Mouse (Mus musculus) megakaryocyte, adult 5-6 weeks (primary cell): Measurements from ENCODE around the gene Wdr46. TPM values are rescaled to one million over a fixed set of nuclear protein-coding genes. Genes with fewer than 3 reads are reported as not detected.

Experiments used
- ATAC-seq: 2 replicates; pipeline ENCODE4 v1.8.0; 2016; ENCODE audit warnings: mild to moderate bottlenecking, inconsistent platforms; ENCODE audit not compliant: poor library complexity, severe bottlenecking
- total RNA-seq, 2 experiments: library from RNA; stranded (forward) in 1 of 2; stranded (reverse) in 1 of 2; fragments of 153-499, 151-499 nt in 1 of 2; fragments of 221-1000, 200-1000 nt in 1 of 2; gene quantifications; 2 replicates each; pipeline versions ENCODE4 v1.2.3 to v1.2.4; 2015 to 2017

Gene Wdr46
- total RNA-seq, 2 experiments from 2014 or later: 12.4 to 23.7 TPM

DNA sequence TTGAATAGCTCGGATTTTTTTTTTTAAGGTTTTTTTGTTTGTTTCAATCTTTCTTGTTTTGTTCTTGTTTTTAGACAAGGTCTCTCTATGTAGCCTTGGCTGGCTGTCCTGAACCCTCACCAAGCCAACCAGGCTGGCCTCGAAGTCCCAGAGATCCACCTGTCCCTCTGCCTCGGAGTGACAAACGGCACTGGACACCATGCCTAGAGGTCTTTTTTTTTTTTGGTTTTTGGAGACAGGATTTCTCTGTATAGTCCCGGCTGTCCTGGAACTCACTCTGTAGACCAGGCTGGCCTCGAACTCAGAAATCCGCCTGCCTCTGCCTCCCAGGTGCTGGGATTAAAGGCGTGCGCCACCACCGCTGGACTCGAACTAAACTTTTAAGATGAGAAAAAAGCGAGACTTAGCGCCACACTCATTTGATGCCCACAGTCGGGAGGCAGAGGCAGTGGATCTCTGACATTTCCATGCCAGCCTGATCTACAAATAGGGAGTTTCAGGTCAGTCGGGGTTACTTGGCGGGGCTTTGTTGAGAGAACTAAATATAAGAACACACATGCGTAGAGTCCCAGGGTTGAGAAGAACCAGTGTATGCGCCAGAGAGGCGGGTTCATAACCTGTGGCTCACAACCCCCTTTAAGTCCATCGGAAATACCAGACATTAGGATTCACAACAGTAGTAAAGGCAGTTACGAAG, 12.1 kb upstream of the Wdr46 start:
- ATAC-seq: no peak

DNA sequence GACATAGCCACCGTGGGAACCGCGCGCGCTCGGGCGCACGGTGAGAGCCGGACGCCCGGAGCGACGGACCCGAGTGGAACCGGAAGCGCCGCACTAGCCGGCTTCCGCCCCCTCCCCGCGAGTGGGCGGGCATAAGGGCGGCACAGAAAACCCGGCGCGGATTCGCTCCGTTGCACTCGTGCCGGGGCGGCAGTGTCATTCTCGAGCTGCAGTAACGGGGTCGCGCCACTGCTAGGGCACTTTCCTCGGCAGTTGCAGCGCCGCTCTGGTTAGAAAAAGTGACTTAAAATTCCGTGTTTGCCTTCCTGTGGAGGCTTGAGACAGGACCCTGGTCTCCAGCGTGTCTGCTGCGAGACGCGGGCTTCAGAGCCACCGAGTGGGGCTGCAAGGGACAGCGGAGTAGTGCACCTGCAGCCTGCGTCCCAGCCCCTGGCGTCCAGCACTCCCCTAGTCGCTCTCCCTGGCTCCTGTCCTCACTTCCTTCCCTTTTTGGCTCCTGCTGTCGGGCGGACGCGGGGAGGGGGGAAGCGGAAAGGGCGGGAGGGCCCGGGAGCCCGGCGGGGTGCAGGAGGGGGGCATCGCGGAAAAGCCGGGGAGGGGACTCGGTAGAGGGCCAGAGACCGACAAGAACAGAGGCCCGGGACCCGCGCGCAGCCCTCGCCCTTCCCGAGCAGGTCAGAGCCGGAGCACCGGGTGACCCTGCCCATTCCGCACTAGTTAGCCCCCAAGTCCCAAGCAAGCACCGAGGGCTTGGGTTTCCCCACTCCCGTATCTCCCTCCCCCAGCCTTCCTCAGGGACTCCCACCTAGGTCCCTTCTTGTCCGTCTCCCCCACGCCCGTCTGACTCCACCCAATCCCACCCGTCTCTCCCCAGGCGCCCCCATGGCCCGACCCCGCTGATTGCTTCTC, 10.8 kb upstream of the Wdr46 start, which contains the start of gene Rgl2:
Gene Rgl2, plus strand, starts transcription at position 173 of the 909 bp plus-strand sequence.
- peak; percentile 84 for ATAC-seq

- peak; percentile 30 for ATAC-seq
Measured at GRCm38 (mm10) chr17:33930280-33931158, 9.9 kb upstream of the Wdr46 start.

- ATAC-seq: 0 out of 2 replicates have a peak, but pooled peaks have one; percentile 3
Measured at GRCm38 (mm10) chr17:33931159-33931866, 9.1 kb upstream of the Wdr46 start.

GRCm38 (mm10) chr17:33931947-33932346, 8.5 kb upstream of the Wdr46 start:
- no peak for ATAC-seq

- no peak for ATAC-seq
Measured at GRCm38 (mm10) chr17:33932448-33932847, 8.0 kb upstream of the Wdr46 start.

DNA sequence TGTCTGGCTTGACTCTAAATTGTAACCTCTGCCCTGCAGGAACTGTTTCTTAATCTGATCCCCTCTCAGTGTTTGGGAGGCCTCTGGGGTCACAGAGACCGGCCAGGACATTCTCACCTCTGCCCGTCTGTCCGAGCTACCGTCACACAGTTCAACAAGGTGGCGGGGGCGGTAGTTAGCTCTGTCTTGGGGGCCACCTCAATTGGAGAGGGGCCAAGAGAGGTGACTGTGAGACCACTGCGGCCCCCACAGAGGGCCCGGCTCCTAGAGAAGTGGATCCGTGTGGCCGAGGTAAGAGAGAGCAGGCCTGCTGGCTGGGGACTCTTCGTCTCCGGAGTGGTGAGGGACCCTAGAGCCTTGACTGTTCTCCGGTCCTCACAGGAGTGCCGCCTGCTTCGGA, 7.5 kb upstream of the Wdr46 start:
- ATAC-seq: no peak

GRCm38 (mm10) chr17:33935422-33936055, 4.9 kb upstream of the Wdr46 start:
- ATAC-seq: no peak

GRCm38 (mm10) chr17:33936993-33937392, 3.5 kb upstream of the Wdr46 start:
- ATAC-seq: no peak

- no peak for ATAC-seq
Measured at GRCm38 (mm10) chr17:33938783-33939182, 1.7 kb upstream of the Wdr46 start.

DNA sequence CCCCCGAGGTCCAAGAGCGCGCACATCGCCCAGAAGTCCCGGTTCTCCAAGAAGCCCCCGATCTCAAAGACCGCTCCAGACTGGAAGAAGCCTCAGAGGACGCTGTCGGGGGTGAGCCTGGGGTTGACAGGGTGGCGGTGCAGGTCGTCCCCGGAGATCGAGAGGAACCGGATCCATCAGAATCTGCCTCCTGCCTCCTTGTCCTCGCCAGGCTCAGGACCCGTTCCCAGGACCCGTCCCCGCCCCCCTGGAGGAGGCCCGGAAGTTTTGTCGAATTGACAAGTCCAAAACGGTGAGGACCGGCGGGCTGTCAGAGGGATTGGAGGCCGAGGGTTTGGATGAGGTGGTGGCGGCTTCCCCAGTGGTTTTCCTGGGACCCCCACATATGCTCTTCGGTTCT, 521 bp downstream of the Wdr46 start:
- no peak for ATAC-seq

DNA sequence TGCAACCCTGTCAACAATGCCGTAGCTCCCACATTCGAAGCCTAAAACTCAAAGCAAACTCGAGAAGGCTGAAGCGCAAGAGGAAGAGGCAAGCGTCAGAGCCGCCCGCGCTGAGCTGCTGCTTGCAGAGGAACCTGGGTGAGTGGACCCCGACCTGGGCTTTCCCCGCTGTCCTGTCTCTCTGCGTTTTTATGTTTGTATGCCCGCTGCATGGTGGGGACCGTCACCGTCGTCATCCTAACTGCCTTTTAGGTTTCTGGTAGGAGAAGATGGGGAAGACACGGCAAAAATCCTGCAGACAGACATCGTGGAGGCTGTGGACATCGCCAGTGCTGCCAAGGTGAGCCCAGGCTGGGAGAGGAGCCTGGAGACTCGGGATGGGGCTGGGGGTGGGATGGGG, 921 bp downstream of the Wdr46 start:
- ATAC-seq: no peak

GRCm38 (mm10) chr17:33943454-33943853, 3.0 kb downstream of the Wdr46 start:
- no peak for ATAC-seq

GRCm38 (mm10) chr17:33947430-33948089, 7.1 kb downstream of the Wdr46 start:
- ATAC-seq: peak; percentile 42

GRCm38 (mm10) chr17:33948090-33948904, 7.8 kb downstream of the Wdr46 start:
- ATAC-seq: no peak

GRCm38 (mm10) chr17:33948905-33949537, 8.6 kb downstream of the Wdr46 start:
- no peak for ATAC-seq

GRCm38 (mm10) chr17:33950131-33950625, 9.7 kb downstream of the Wdr46 start:
- ATAC-seq: no peak
